7 mouse cellular contexts compared by ENCODE assay signal in the genomic region with DNA sequence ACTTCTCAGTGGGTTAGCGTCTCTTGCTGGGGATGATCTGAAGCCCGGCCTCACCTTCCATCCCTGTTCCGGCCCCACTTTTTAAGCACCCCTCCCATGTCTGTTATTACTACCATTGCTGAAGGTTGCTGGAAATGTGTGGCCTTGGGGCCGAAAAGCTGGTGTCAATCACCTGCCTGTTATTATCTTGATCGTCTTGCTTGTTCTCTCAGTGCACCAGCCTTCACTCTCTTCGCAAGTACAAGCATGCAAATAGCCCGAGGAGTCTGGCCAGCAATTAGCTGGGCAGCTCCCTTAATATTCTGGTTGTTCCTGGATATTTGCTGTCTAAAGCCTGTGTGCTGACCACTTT. TPM values are rescaled to one million over a fixed set of nuclear protein-coding genes. Genes with fewer than 3 reads are reported as not detected.
DNase-seq lines count a peak whose midpoint lies in the region; ATAC-seq and TF ChIP-seq lines count a peak whose summit lies in the region.

No protein-coding gene starts in this region.

- TF ChIP-seq POLR2A in thymus, adult 2 months (IDR thresholded peaks at IDR 0.05; ENCODE audit: control insufficient read depth, extremely low read depth, insufficient read depth, low read length, poor library complexity) = no peak

- peak overlapping the region; percentile 80 for H3K4me2 ChIP-seq in embryonic facial prominence, embryonic 15.5 days (replicated peaks)
- H3K4me2 ChIP-seq in intestine, postnatal 0 days (replicated peaks; ENCODE audit: low read depth) = peak overlapping the region; percentile 89

- no peak overlapping the region for H3K27ac ChIP-seq in thymus, adult 2 months (ENCODE audit: control insufficient read depth, insufficient read depth, low read length)
- peak overlapping the region; percentile 76; the same call in 1 of the 2 replicates for H3K27ac ChIP-seq in embryonic facial prominence, embryonic 15.5 days (replicated peaks)
- H3K27ac ChIP-seq in intestine, postnatal 0 days (ENCODE audit: low read depth, low read length) = peak overlapping the region; percentile 62
- no peak overlapping the region for H3K27ac ChIP-seq in midbrain, embryonic 10.5 days (replicated peaks)

- H3K9me3 ChIP-seq in embryonic facial prominence, embryonic 15.5 days (replicated peaks) = no peaks in the 10 kb centered on the region
- no peaks in the 10 kb centered on the region for H3K9me3 ChIP-seq in intestine, postnatal 0 days (ENCODE audit: control insufficient read depth)
- H3K9me3 ChIP-seq in midbrain, embryonic 10.5 days (replicated peaks) = no peaks in the 10 kb centered on the region

- DNase-seq in thymus, adult 2 months = peak; percentile 9
- DNase-seq in thymus, adult 18-20 months = no peak
- DNase-seq in midbrain, embryonic 10.5 days (ENCODE audit: low spot score) = no peak
- DNase-seq in right cerebral cortex, postnatal 10 days (ENCODE audit: low spot score in 2 of 2) = no peak
- DNase-seq in adrenal gland, adult 8-10 months = no peak

- H3K4me3 ChIP-seq in thymus, adult 2 months (ENCODE audit: control insufficient read depth, insufficient read depth, low read length) = peak overlapping the region; percentile 98
- H3K4me3 ChIP-seq in embryonic facial prominence, embryonic 15.5 days (replicated peaks) = peak overlapping the region; percentile 70
- peak overlapping the region; percentile 89 for H3K4me3 ChIP-seq in intestine, postnatal 0 days (ENCODE audit: low read depth, low read length)
- peak overlapping the region; percentile 100 for H3K4me3 ChIP-seq in midbrain, embryonic 10.5 days

- TF ChIP-seq CTCF in thymus, adult 2 months (IDR thresholded peaks at IDR 0.05; ENCODE audit: borderline replicate concordance, control insufficient read depth, extremely low read depth, insufficient read depth, low read length, poor library complexity) = no peak
- TF ChIP-seq CTCF in intestine, postnatal 0 days (IDR thresholded peaks at IDR 0.05; ENCODE audit: low read depth) = no peak

- peak overlapping the region; percentile 97 for H3K9ac ChIP-seq in embryonic facial prominence, embryonic 15.5 days
- H3K9ac ChIP-seq in intestine, postnatal 0 days (ENCODE audit: low read depth, low read length) = peak overlapping the region; percentile 86

- WGBS in thymus, adult 2 months = 15% methylated on average over 7 of the region's 7 CpGs
- 2% methylated on average over 7 of the region's 7 CpGs for WGBS in embryonic facial prominence, embryonic 15.5 days
- WGBS in intestine, postnatal 0 days = 1% methylated on average over 7 of the region's 7 CpGs
- WGBS in midbrain, embryonic 10.5 days = 3% methylated on average over 7 of the region's 7 CpGs

- H3K27me3 ChIP-seq in thymus, adult 2 months (ENCODE audit: control insufficient read depth, insufficient read depth, low read length) = no peaks in the 10 kb centered on the region
- no peaks in the 10 kb centered on the region for H3K27me3 ChIP-seq in embryonic facial prominence, embryonic 15.5 days
- no peaks in the 10 kb centered on the region for H3K27me3 ChIP-seq in intestine, postnatal 0 days (replicated peaks; ENCODE audit: control insufficient read depth, insufficient read depth, low read length)
- no peaks in the 10 kb centered on the region for H3K27me3 ChIP-seq in midbrain, embryonic 10.5 days (ENCODE audit: low read depth, poor library complexity, severe bottlenecking)

- H3K4me1 ChIP-seq in thymus, adult 2 months (replicated peaks; ENCODE audit: control insufficient read depth, insufficient read depth, low read length) = peaks cover 11% of the 10 kb centered on the region
- peaks cover 39% of the 10 kb centered on the region for H3K4me1 ChIP-seq in embryonic facial prominence, embryonic 15.5 days
- H3K4me1 ChIP-seq in intestine, postnatal 0 days (replicated peaks; ENCODE audit: control insufficient read depth, insufficient read depth, low read length) = no peaks in the 10 kb centered on the region
- peaks cover 35% of the 10 kb centered on the region for H3K4me1 ChIP-seq in midbrain, embryonic 10.5 days

- no peak for ATAC-seq in embryonic facial prominence, embryonic 15.5 days (ENCODE audit: insufficient number of reproducible peaks, low FRiP score, low TSS enrichment, low read depth)
- no peak for ATAC-seq in intestine, postnatal 0 days

- no peaks in the 10 kb centered on the region for H3K36me3 ChIP-seq in thymus, adult 2 months (ENCODE audit: control insufficient read depth, insufficient read depth, low read length)
- no peaks in the 10 kb centered on the region for H3K36me3 ChIP-seq in embryonic facial prominence, embryonic 15.5 days
- H3K36me3 ChIP-seq in intestine, postnatal 0 days (ENCODE audit: control insufficient read depth, insufficient read depth) = no peaks in the 10 kb centered on the region
- peaks cover 13% of the 10 kb centered on the region; the same call in 1 of the 2 replicates for H3K36me3 ChIP-seq in midbrain, embryonic 10.5 days

RNA-seq across cellular contexts. Expression of gene Socs7, which starts 1.3 kb away (rescaled TPM):
- 17.3 and 17.8 TPM in 2 replicates for polyA plus RNA-seq in thymus, adult 2 months (2012; rRNA removed)
- 4.8 TPM in 2 replicates for polyA plus RNA-seq in embryonic facial prominence, embryonic 15.5 days (2015; fragmentation: Nextera tagmentation; extraction: Ambion mirVana)
- polyA plus RNA-seq in intestine, postnatal 0 days (2015; fragmentation: Nextera tagmentation; extraction: Ambion mirVana) = 2.4 and 2.5 TPM in 2 replicates
- polyA plus RNA-seq in midbrain, embryonic 10.5 days (2016; fragmentation: Nextera tagmentation; extraction: Ambion mirVana) = 3.6 and 4.6 TPM in 2 replicates
- total RNA-seq in adrenal gland, adult 8-10 months (2022) = 10 to 100 TPM; 22.2 to 28.3 (median 24.9) TPM

RNA-seq across cellular contexts. Expression of gene Gpr179, which starts 11.7 kb away (rescaled TPM):
- polyA plus RNA-seq in thymus, adult 2 months (2012; rRNA removed) = 0.54 and 0.70 TPM in 2 replicates
- polyA plus RNA-seq in embryonic facial prominence, embryonic 15.5 days (2015; fragmentation: Nextera tagmentation; extraction: Ambion mirVana) = 0.05 and 0.18 TPM in 2 replicates
- 0.07 and 0.20 TPM in 2 replicates for polyA plus RNA-seq in intestine, postnatal 0 days (2015; fragmentation: Nextera tagmentation; extraction: Ambion mirVana)
- polyA plus RNA-seq in midbrain, embryonic 10.5 days (2016; fragmentation: Nextera tagmentation; extraction: Ambion mirVana) = 0.05 and 0.09 TPM in 2 replicates
- 1 to 10 TPM in 3 of 4 experiments, under 1 TPM in 1; 0.96 to 6.4 (median 4.0) TPM for total RNA-seq in adrenal gland, adult 8-10 months (2022)

RNA-seq across cellular contexts. Expression of gene Mrpl45, which starts 48.1 kb away (rescaled TPM):
- polyA plus RNA-seq in thymus, adult 2 months (2012; rRNA removed) = 13.2 and 14.1 TPM in 2 replicates
- 36.8 and 43.6 TPM in 2 replicates for polyA plus RNA-seq in embryonic facial prominence, embryonic 15.5 days (2015; fragmentation: Nextera tagmentation; extraction: Ambion mirVana)
- 40.2 and 40.5 TPM in 2 replicates for polyA plus RNA-seq in intestine, postnatal 0 days (2015; fragmentation: Nextera tagmentation; extraction: Ambion mirVana)
- polyA plus RNA-seq in midbrain, embryonic 10.5 days (2016; fragmentation: Nextera tagmentation; extraction: Ambion mirVana) = 61.7 and 69.5 TPM in 2 replicates
- 10 to 100 TPM; 31.1 to 42.8 (median 35.9) TPM for total RNA-seq in adrenal gland, adult 8-10 months (2022)

RNA-seq across cellular contexts. Expression of gene Arhgap23, which starts 51.7 kb away (rescaled TPM):
- 13.3 and 18.0 TPM in 2 replicates for polyA plus RNA-seq in thymus, adult 2 months (2012; rRNA removed)
- polyA plus RNA-seq in embryonic facial prominence, embryonic 15.5 days (2015; fragmentation: Nextera tagmentation; extraction: Ambion mirVana) = 9.6 and 10.4 TPM in 2 replicates
- 3.5 and 4.6 TPM in 2 replicates for polyA plus RNA-seq in intestine, postnatal 0 days (2015; fragmentation: Nextera tagmentation; extraction: Ambion mirVana)
- polyA plus RNA-seq in midbrain, embryonic 10.5 days (2016; fragmentation: Nextera tagmentation; extraction: Ambion mirVana) = 1.9 and 2.3 TPM in 2 replicates
- 10 to 100 TPM; 23.3 to 36.4 (median 31.8) TPM for total RNA-seq in adrenal gland, adult 8-10 months (2022)

Comparison
In these comparisons a context has a peak if more than half of its experiments do, and no peak if none do; other contexts are left out.
1. H3K27ac ChIP-seq: peak in embryonic facial prominence, embryonic 15.5 days (single experiment) and intestine, postnatal 0 days (single experiment); none in thymus, adult 2 months (single experiment) and midbrain, embryonic 10.5 days (single experiment).
2. Peak in every context shown above with its lines, with median percentiles within 50 percentile points of each other: H3K4me3 ChIP-seq.